Mouse (Mus musculus): ENCODE results near the gene Setdb2.

Gene Setdb2

GRCm38 (mm10) chr14:59370348-59371068 is 70.2 kb downstream of the Setdb2 start:
- no peak for DNase-seq (ENCODE audit: low spot score)

- DNase-seq (ENCODE audit: low spot score), result no peak
Measured at GRCm38 (mm10) chr14:59366386-59367105, 74.1 kb downstream of the Setdb2 start.

- no peak for DNase-seq (ENCODE audit: low spot score)
Measured at GRCm38 (mm10) chr14:59365244-59365644, 75.4 kb downstream of the Setdb2 start, which contains the start of gene Phf11d. Phf11d (minus strand) TSS chr14:59365470.
